Mouse (Mus musculus): ENCODE measurements around the gene Hoxb5. TPM values are rescaled to one million over a fixed set of nuclear protein-coding genes. Genes with fewer than 3 reads are reported as not detected.

Hoxb5 gene
- polyA plus RNA-seq, 1 experiment from 2014 or later = not detected

DNA sequence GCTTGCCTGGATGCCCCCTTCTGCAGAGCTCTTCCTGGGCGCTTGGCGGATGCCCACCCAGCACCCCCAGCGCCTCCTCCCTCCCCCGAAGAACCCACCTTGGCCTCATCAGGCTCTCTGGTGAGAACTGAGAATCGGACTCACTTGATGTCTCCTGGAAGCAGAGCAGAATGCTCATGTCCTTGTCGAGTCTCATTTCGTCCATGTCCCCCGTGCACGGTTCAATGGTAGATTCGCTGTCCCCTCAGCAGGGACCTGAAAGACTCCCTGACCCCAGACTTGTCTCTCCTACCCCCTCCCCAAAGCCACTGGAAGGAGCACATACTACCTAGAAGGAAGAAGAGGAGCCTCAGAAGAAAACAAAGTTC, 2.1 kb upstream of the Hoxb5 start:
- H3K36me3 ChIP-seq (ENCODE audit: poor library complexity, severe bottlenecking) = no peaks in the 10 kb centered on the region
- H3K9ac ChIP-seq = no peak overlapping the region
- H3K27ac ChIP-seq = no peak overlapping the region
- no peak for ATAC-seq
- H3K4me2 ChIP-seq = no peak overlapping the region
- H3K9me3 ChIP-seq (replicated peaks) = no peaks in the 10 kb centered on the region
- no peak overlapping the region for H3K4me3 ChIP-seq
- H3K27me3 ChIP-seq = peaks cover 100% of the 10 kb centered on the region
- peaks cover 7% of the 10 kb centered on the region; the same call in 1 of the 2 replicates for H3K4me1 ChIP-seq
- WGBS = 2% methylated on average over 10 of the region's 10 CpGs

DNA sequence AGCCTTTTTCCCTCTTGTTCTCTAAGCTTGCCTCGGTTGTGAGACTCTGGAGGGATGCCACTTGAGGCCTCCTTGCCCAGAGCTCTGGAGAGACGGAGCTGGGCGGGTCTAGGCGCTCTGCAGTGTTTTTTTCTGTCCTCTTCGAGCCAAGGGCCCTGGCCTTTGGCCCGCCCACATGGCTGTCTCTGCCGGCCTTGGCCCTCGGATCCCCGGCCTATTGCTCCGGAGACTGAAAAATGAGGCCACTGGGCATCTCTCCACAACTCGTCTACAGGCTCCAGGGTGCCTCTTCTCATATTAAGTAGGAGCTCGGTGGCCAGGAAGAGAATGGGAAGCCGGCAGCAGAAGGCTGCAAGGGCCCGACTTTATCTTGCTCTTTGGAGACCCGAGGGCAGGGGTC, 1.3 kb upstream of the Hoxb5 start:
- ATAC-seq = no peak
- Histone ChIP-seq H3K4me2 (no peak overlapping the region), H3K9ac (no peak overlapping the region), H3K27ac (no peak overlapping the region), H3K9me3 (replicated peaks) (no peaks in the 10 kb centered on the region), H3K4me3 (no peak overlapping the region), H3K4me1 (peaks cover 7% of the 10 kb centered on the region; the same call in 1 of the 2 replicates), H3K36me3 (ENCODE audit: poor library complexity, severe bottlenecking) (no peaks in the 10 kb centered on the region), H3K27me3 (peaks cover 100% of the 10 kb centered on the region)
- WGBS = 2% methylated on average over 15 of the region's 15 CpGs

DNA sequence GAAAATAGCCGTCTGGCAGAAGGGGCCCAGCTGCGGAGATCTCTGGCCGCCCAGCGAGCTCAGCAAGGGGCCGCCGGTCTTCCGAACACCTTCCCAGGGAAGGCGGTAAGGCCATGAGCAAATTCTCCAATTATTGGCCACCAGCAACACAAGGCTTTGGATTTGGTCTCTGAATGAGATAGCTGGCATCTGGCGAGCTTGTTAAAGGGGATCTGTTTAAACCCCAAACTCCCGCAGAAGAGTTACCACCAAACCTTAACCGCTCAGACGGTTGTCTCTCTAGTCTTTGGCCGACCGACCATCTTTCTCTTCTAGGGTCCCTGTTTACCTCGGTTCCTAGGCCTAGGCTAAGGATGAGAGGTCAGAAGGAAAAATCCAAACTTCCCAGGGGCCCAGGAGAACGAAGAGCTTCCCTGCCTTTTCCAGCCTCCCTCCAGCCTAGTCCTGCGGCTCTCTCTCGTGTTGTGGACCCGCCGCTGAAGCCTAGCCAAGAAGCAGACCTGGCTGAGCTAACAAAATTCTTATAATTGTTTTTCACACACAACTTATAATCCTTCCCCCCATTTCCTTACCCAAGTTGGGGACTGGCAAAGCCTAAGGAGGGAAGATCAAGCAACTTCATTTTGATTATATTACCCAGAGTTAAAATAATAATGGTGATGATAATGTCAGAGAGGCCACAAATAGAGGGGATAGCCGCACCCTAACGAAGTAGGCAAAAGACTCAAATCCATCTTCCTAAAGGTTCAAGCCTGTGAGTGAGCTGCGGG, 570 bp upstream of the Hoxb5 start:
- 2% methylated on average over 23 of the region's 23 CpGs for WGBS
- Histone ChIP-seq H3K4me3 (no peak overlapping the region), H3K9ac (no peak overlapping the region)

DNA sequence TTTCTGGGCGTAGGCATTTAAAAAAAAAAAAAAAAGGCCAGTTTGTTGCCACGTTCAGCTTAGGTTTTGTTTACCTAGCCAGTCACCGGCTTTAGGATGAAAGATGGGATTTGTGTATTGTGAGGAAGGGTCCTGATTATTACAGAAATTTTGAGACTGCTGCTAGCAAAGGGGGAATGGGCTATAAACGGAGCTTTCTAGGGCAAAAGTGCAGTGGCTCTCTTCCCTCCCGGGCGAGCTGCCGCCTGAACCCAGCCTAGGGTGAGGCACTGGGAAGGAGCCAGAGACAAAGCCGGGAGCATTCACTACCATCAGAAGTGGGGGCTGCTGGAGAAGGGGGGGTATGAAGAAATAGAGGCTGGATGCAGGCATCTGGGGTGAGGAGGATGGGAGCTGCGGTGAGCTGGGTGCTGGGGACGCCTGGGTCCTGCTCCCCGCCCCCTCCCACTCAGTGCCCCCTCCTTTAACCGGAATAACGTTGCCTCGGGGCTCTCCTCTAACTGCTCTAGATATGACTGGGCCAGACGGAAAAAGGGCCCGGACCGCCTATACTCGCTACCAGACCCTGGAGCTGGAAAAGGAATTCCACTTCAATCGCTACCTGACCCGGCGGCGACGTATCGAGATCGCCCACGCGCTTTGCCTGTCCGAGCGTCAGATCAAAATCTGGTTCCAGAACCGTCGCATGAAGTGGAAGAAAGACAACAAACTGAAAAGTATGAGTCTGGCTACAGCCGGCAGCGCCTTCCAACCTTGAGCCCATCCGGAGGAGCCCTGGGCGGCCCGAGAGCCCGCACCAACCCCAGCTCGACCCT, 1.5 kb downstream of the Hoxb5 start:
- Histone ChIP-seq H3K9me3 (replicated peaks) (no peaks in the 10 kb centered on the region), H3K4me1 (peaks cover 7% of the 10 kb centered on the region; the same call in 1 of the 2 replicates), H3K4me3 (no peak overlapping the region), H3K4me2 (no peak overlapping the region), H3K27ac (no peak overlapping the region), H3K36me3 (ENCODE audit: poor library complexity, severe bottlenecking) (no peaks in the 10 kb centered on the region), H3K9ac (no peak overlapping the region), H3K27me3 (peaks cover 100% of the 10 kb centered on the region)
- WGBS = 3% methylated on average over 38 of the region's 38 CpGs
- ATAC-seq = no peak

More for the DNA sequence above, 570 bp upstream of the Hoxb5 start:
- H3K27ac ChIP-seq = no peak overlapping the region
- H3K4me2 ChIP-seq = no peak overlapping the region
- no peaks in the 10 kb centered on the region for H3K9me3 ChIP-seq (replicated peaks)
- H3K4me1 ChIP-seq = peaks cover 7% of the 10 kb centered on the region; the same call in 1 of the 2 replicates
- no peak for ATAC-seq
- H3K27me3 ChIP-seq = peaks cover 100% of the 10 kb centered on the region
- H3K36me3 ChIP-seq (ENCODE audit: poor library complexity, severe bottlenecking) = no peaks in the 10 kb centered on the region

DNA sequence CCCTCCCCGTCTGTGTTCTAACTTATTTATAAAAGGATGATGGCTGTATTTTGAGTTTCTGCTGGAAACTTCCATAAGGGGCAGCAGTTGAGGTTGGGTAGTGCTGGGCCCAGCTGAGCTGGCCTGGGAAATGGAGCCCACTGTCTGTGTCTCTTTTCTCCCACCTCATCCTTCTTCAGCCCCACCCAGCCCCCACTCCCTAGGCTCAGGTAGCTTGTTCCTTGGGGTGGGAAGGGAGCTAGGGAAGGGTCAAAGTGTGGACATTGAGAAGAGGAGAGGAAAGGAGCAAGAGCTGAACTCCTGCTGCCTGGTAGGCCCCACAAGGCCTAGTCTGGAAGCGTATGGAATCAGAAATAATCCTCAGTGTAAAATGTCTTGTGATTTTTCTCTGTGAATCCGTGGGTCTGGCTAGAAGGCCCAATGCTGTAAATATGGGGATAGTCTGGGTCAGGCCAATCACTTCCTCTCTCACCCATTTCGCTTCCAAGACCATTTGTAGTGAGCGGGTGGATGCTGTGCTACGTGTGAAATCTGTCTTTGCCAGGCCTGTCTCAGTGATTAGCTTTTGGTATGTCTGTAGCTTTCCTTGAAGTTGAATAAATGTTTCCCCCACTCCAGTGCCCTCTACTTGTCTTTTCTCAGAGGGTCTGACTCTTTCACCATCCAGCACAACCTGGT, 2.5 kb downstream of the Hoxb5 start:
- 14% methylated on average over 6 of the region's 6 CpGs for WGBS

DNA sequence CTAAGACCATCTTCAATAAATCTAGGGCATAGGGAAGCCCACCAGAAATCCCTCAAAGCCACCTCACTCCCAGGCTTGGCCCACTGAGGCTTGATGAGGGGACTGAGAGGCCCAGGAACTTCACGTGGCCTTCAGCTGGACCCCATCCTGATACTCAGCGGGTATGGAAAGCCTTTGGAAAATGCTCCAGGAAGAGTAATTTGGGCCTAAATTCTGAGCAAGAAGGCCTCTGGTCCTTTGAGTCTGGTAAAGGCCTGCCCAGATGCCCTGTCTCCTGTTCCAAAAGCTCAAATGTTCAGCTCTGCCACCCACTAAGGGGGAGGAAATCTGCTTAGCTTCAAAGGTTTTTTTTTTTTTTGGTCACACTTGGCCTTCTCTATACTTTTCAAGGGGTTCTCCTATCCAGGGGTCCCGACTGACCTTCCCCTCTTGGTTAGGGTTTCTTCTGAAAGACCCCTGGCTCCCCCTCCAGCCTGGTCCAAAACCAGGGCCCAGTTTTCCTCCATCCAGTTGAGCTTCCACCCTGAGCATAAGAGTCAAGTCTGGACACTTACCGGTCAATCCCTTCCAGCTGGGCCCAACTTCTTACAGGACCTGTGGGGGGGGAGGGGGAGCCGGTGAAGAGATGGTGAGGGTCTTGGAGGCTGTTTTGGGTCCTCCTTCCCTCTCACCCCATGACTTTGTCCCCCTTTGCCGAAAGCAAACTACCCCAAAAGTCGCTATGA, 3.2 kb downstream of the Hoxb5 start:
- no peaks in the 10 kb centered on the region for H3K9me3 ChIP-seq (replicated peaks)
- no peaks in the 10 kb centered on the region for H3K36me3 ChIP-seq (ENCODE audit: poor library complexity, severe bottlenecking)
- H3K27me3 ChIP-seq = peaks cover 100% of the 10 kb centered on the region
- peaks cover 7% of the 10 kb centered on the region; the same call in 1 of the 2 replicates for H3K4me1 ChIP-seq
- H3K9ac ChIP-seq = no peak overlapping the region
- no peak overlapping the region for H3K4me2 ChIP-seq
- no peak overlapping the region for H3K27ac ChIP-seq
- 7% methylated on average over 7 of the region's 7 CpGs for WGBS
- no peak for ATAC-seq
- no peak overlapping the region for H3K4me3 ChIP-seq

More for the DNA sequence above, 2.5 kb downstream of the Hoxb5 start:
- H3K4me3 ChIP-seq = no peak overlapping the region
- H3K4me1 ChIP-seq = peaks cover 7% of the 10 kb centered on the region; the same call in 1 of the 2 replicates
- peaks cover 100% of the 10 kb centered on the region for H3K27me3 ChIP-seq
- no peak for ATAC-seq
- no peak overlapping the region for H3K4me2 ChIP-seq
- H3K36me3 ChIP-seq (ENCODE audit: poor library complexity, severe bottlenecking) = no peaks in the 10 kb centered on the region
- H3K27ac ChIP-seq = no peak overlapping the region
- H3K9me3 ChIP-seq (replicated peaks) = no peaks in the 10 kb centered on the region
- H3K9ac ChIP-seq = no peak overlapping the region

DNA sequence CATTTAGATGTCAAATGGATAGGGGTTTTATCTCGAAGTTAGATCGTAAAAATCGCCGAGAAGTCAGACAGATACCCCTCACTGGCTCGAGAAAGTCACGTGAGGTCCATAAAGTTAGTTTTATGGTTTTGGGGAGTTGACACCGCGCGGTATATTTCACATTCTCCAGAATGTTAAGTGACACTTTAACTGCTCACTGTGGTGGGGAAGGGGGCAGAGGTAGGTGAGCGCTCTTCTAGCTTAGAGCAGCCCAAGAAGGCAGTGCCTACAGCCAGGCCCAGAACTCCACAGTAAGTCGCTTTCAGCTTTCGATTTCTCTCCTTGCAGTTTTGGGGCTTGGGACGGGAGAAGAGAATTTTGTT, 3.8 kb downstream of the Hoxb5 start:
- 3% methylated on average over 13 of the region's 13 CpGs for WGBS
- Histone ChIP-seq H3K9me3 (replicated peaks) (no peaks in the 10 kb centered on the region), H3K4me1 (peaks cover 7% of the 10 kb centered on the region; the same call in 1 of the 2 replicates), H3K9ac (no peak overlapping the region), H3K27ac (no peak overlapping the region), H3K4me2 (no peak overlapping the region), H3K36me3 (ENCODE audit: poor library complexity, severe bottlenecking) (no peaks in the 10 kb centered on the region), H3K27me3 (peaks cover 100% of the 10 kb centered on the region), H3K4me3 (no peak overlapping the region)
- ATAC-seq = no peak

DNA sequence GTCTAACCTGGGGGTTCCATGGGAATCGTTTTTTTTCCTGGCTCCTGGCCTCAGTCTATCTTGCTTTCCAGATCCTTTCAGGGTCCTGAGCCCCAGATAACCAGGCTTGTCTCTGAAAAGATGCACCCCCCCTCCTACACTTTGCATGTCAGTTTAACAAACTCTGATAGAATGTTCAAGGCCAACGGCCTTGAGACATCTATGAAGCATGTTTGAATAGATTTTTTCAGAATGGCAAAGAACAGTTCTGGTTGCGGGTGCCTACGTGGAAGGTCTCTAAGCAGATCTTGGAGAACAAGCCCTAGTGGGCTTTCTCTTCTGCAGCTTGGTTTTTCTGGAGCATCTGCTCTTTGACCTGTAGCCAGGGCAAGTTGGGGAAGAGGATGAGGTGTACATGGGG, 5.6 kb downstream of the Hoxb5 start:
- WGBS = 13% methylated on average over 4 of the region's 4 CpGs
- no peak overlapping the region for H3K27ac ChIP-seq
- no peak overlapping the region for H3K4me2 ChIP-seq

DNA sequence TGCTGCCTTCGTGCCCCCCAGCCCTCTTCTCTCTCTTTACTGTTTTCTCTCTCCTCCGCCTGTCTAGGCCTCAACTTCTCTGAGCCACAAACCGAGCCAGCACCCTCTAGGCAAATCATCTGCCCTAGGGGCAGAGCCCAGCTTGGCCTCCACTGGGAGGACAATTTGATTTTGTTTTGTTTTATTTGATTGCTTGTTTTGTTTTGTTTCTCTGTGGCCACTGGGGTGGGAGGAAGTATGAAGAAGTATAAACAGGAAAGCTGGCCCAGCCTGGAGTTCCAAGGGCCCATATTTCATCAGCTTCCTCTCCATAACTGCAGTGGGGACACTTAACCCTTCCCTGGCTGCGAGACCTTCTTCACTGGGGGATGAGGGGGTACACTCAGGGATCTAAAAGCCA, 6.2 kb downstream of the Hoxb5 start:
- 10% methylated on average over 4 of the region's 4 CpGs for WGBS
- H3K4me2 ChIP-seq = no peak overlapping the region
- no peak overlapping the region for H3K4me3 ChIP-seq
- ATAC-seq = no peak
- no peaks in the 10 kb centered on the region for H3K36me3 ChIP-seq (ENCODE audit: poor library complexity, severe bottlenecking)
- no peak overlapping the region for H3K9ac ChIP-seq
- H3K4me1 ChIP-seq = no peaks in the 10 kb centered on the region
- peaks cover 100% of the 10 kb centered on the region for H3K27me3 ChIP-seq
- H3K9me3 ChIP-seq (replicated peaks) = no peaks in the 10 kb centered on the region
- no peak overlapping the region for H3K27ac ChIP-seq

More for the DNA sequence above, 5.6 kb downstream of the Hoxb5 start:
- Histone ChIP-seq H3K36me3 (ENCODE audit: poor library complexity, severe bottlenecking) (no peaks in the 10 kb centered on the region), H3K4me1 (peaks cover 2% of the 10 kb centered on the region; the same call in 1 of the 2 replicates), H3K9me3 (replicated peaks) (no peaks in the 10 kb centered on the region), H3K4me3 (no peak overlapping the region), H3K9ac (no peak overlapping the region), H3K27me3 (peaks cover 100% of the 10 kb centered on the region)
- no peak for ATAC-seq

DNA sequence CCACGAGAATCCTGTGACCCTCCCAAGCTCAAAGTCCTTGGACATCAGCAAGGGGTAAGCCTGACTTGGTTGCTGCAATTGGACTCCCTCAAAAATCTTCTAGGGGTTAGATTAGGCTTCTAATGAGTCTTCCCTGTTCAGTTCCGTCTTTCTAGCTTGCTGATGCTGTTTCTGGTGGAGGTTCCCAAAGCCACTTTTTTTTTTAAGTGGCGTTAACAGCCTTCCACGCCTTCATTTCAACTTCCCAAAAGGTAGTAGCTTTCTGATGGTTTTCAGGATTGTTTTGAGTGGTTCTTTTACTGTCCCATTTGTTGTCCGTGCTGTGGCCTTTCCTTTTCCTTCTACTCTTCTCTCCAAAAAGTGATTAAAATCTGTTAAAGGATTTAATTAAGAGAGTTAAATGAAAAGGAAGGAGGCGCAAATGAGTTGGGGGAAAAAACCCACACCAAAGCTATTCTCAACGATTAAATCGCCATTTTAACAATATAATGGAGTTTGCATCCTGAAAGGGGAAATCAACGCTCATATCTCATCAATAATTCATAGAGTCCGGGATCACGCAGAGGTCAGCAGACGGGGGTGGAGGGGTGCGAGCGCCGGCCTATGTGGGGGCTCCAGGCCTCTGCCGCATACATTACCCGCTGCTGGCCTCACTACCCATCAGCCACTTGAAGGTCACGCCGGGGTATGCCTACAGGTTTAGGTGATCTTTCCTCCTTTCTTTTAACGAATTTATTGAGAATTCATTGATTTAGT, 7.2 kb downstream of the Hoxb5 start:
- no peak overlapping the region for H3K4me2 ChIP-seq
- ATAC-seq = no peak
- no peaks in the 10 kb centered on the region for H3K9me3 ChIP-seq (replicated peaks)
- H3K4me3 ChIP-seq = no peak overlapping the region
- WGBS = 3% methylated on average over 20 of the region's 20 CpGs
- H3K27me3 ChIP-seq = peaks cover 100% of the 10 kb centered on the region
- H3K36me3 ChIP-seq (ENCODE audit: poor library complexity, severe bottlenecking) = no peaks in the 10 kb centered on the region
- H3K27ac ChIP-seq = no peak overlapping the region
- no peaks in the 10 kb centered on the region for H3K4me1 ChIP-seq
- no peak overlapping the region for H3K9ac ChIP-seq

DNA sequence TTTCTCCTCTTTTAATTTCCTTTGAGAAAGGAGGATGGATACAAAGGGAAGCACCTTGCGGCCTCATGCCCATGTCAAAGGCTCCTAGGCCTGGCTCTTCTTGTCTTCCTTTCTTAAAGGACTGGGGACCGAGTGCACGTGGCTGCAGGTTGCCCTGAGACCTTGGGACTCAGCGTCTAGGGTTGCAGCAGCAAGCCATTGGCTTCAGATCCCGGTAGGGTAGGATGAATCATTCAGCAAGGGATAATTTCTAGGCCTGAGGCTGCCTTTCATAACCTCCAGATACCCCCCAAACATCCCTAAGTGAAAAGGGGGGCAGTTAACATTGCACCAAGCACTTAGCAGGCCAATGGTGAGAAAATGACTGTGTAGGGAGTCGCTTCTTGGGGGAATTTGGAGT, 8.0 kb downstream of the Hoxb5 start:
- peak overlapping the region; percentile 17; the same call in 1 of the 2 replicates for H3K4me2 ChIP-seq
- no peak for ATAC-seq
- H3K4me3 ChIP-seq = no peak overlapping the region
- no peak overlapping the region for H3K9ac ChIP-seq
- H3K27ac ChIP-seq = no peak overlapping the region
- H3K9me3 ChIP-seq (replicated peaks) = no peaks in the 10 kb centered on the region
- H3K4me1 ChIP-seq = no peaks in the 10 kb centered on the region
- no peaks in the 10 kb centered on the region for H3K36me3 ChIP-seq (ENCODE audit: poor library complexity, severe bottlenecking)
- 4% methylated on average over 6 of the region's 6 CpGs for WGBS
- peaks cover 100% of the 10 kb centered on the region for H3K27me3 ChIP-seq

Data from forebrain, embryonic 13.5 days (tissue).